ENCODE assay signal across 13 mouse cellular contexts in the genomic region with DNA sequence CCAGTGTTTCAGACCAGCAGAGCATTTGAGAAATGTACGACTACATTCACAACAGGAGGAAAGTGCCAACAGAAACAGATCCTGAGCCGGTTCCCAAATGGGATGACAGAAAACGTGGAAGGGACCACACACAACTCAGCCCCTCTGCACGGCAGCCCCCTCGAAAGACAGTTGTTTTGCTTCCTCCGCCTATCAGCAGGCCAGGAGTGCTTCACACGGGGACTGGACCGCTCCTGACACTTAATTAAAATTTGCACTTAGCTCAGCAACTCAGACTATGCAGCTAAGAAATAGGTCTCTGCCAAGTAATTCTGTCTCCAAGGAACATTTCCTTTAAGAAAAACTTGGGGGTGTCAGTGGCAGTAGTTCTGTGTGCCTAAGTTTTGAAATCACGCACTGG.
"Had no signal": no experiment of that assay in that cellular context is flagged by ENCODE, and none has a peak within 500 bp of the region (broad histone marks: within the 10 kb centered on the region; RNA-seq: fewer than 3 reads in every experiment).

No protein-coding gene starts in this region.

- ATAC-seq: intestine, embryonic 16.5 days had no signal

- H3K4me1 ChIP-seq: kidney, embryonic 15.5 days; liver, embryonic 15.5 days; neural tube, embryonic 12.5 days had no signal

- DNase-seq: kidney, adult 2 months; kidney, postnatal 14 days; lung, postnatal 10 days; midbrain, embryonic 14.5 days; thymus, postnatal 25 days had no signal

- H3K4me3 ChIP-seq: kidney, embryonic 15.5 days; left cerebral cortex, adult 2 months; limb, embryonic 12.5 days; liver, embryonic 15.5 days; neural tube, embryonic 12.5 days had no signal

- H3K36me3 ChIP-seq: kidney, embryonic 15.5 days; limb, embryonic 12.5 days; liver, embryonic 15.5 days; neural tube, embryonic 12.5 days had no signal

- H3K4me2 ChIP-seq: kidney, embryonic 15.5 days; limb, embryonic 12.5 days; liver, embryonic 11.5 days; liver, embryonic 15.5 days; neural tube, embryonic 12.5 days had no signal

- H3K9me3 ChIP-seq: kidney, embryonic 15.5 days; limb, embryonic 12.5 days; liver, embryonic 15.5 days; neural tube, embryonic 12.5 days had no signal

- H3K9ac ChIP-seq: kidney, embryonic 15.5 days; limb, embryonic 12.5 days; liver, embryonic 15.5 days; neural tube, embryonic 12.5 days had no signal

- H3K27me3 ChIP-seq: liver, embryonic 15.5 days; neural tube, embryonic 12.5 days had no signal

- H3K27ac ChIP-seq: kidney, embryonic 15.5 days; left cerebral cortex, adult 2 months; limb, embryonic 12.5 days; liver, embryonic 15.5 days; neural tube, embryonic 12.5 days; stomach, postnatal 0 days had no signal
